Comparison of ENCODE assay signal across 26 mouse cellular contexts in the genomic region with DNA sequence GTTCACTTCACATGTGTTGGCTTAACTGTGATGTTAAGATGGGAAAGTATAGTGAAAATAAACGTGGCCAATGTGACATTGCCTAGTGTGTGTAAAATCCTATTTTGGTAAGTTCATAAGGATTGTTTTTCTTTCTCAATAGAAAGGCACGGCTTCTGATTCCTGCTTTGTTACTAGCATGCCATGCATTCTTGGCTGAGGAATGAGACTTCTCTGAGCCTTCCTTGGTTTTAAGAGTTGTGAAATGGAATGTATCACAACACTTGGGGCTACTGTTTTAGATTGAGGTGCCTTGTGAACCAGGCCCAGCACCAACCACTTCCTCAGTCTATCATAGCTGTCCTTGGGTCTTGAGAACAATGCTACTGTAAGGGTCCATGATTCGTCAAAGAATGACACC.
"Had no signal": no experiment of that assay in that cellular context is flagged by ENCODE, and none has a peak within 500 bp of the region (broad histone marks: within the 10 kb centered on the region; RNA-seq: fewer than 3 reads in every experiment).

No protein-coding gene starts in this region.

- H3K27ac ChIP-seq: embryonic facial prominence, embryonic 10.5 days; embryonic facial prominence, embryonic 12.5 days; embryonic facial prominence, embryonic 13.5 days; embryonic facial prominence, embryonic 15.5 days; forebrain, embryonic 10.5 days; forebrain, embryonic 12.5 days; forebrain, embryonic 13.5 days; forebrain, embryonic 15.5 days; gastrocnemius, adult 2 months; heart, adult 2 months; heart, embryonic 10.5 days had no signal

- H3K36me3 ChIP-seq: embryonic facial prominence, embryonic 10.5 days; embryonic facial prominence, embryonic 12.5 days; embryonic facial prominence, embryonic 13.5 days; embryonic facial prominence, embryonic 15.5 days; forebrain, embryonic 10.5 days; forebrain, embryonic 12.5 days; forebrain, embryonic 15.5 days; heart, embryonic 10.5 days had no signal

- H3K4me3 ChIP-seq: embryonic facial prominence, embryonic 10.5 days; embryonic facial prominence, embryonic 12.5 days; embryonic facial prominence, embryonic 13.5 days; embryonic facial prominence, embryonic 15.5 days; erythroblast, embryonic 14.5 days; forebrain, embryonic 10.5 days; forebrain, embryonic 12.5 days; forebrain, embryonic 13.5 days; forebrain, embryonic 15.5 days; gastrocnemius, adult 2 months; heart, adult 2 months; heart, embryonic 10.5 days had no signal

- H3K4me1 ChIP-seq: embryonic facial prominence, embryonic 10.5 days; embryonic facial prominence, embryonic 12.5 days; embryonic facial prominence, embryonic 13.5 days; embryonic facial prominence, embryonic 15.5 days; forebrain, embryonic 15.5 days; heart, embryonic 10.5 days had no signal

- H3K4me2 ChIP-seq: embryonic facial prominence, embryonic 12.5 days; embryonic facial prominence, embryonic 13.5 days; embryonic facial prominence, embryonic 15.5 days; forebrain, embryonic 12.5 days; forebrain, embryonic 13.5 days; forebrain, embryonic 15.5 days; heart, embryonic 11.5 days had no signal

- H3K9me3 ChIP-seq: embryonic facial prominence, embryonic 10.5 days; embryonic facial prominence, embryonic 12.5 days; embryonic facial prominence, embryonic 13.5 days; embryonic facial prominence, embryonic 15.5 days; forebrain, embryonic 12.5 days; forebrain, embryonic 13.5 days; forebrain, embryonic 15.5 days; heart, embryonic 10.5 days had no signal

- H3K27me3 ChIP-seq: embryonic facial prominence, embryonic 12.5 days; embryonic facial prominence, embryonic 13.5 days; embryonic facial prominence, embryonic 15.5 days; forebrain, embryonic 12.5 days; forebrain, embryonic 13.5 days; forebrain, embryonic 15.5 days had no signal

- DNase-seq: cerebellum, adult 9-11 months; cerebellum, postnatal 10 days; cerebellum, postnatal 14 days; cerebellum, postnatal 25 days; cerebellum, postnatal 36 days; embryo, embryonic 11 days; forebrain, postnatal 0 days; gastrocnemius, adult 2 months; gastrocnemius, postnatal 10 days; gastrocnemius, postnatal 14 days; gastrocnemius, postnatal 25 days; gastrocnemius, postnatal 36 days; heart, adult 2 months had no signal

- H3K9ac ChIP-seq: embryonic facial prominence, embryonic 12.5 days; embryonic facial prominence, embryonic 13.5 days; embryonic facial prominence, embryonic 15.5 days; forebrain, embryonic 12.5 days; forebrain, embryonic 13.5 days; forebrain, embryonic 15.5 days; forebrain, postnatal 0 days had no signal

- ATAC-seq: forebrain, embryonic 13.5 days; forebrain, embryonic 14.5 days; forebrain, embryonic 15.5 days; forebrain, embryonic 16.5 days; forebrain, postnatal 0 days had no signal
